Mouse (Mus musculus): ENCODE results near the gene Hs1bp3. TPM values are rescaled to one million over a fixed set of nuclear protein-coding genes. Genes with fewer than 3 reads are reported as not detected.
A peak's percentile ranks its signal among the peaks of the same experiment; 100 is the strongest.

Gene Hs1bp3
- polyA plus RNA-seq, 1 experiment from 2014 or later, result 11.1 TPM

DNA sequence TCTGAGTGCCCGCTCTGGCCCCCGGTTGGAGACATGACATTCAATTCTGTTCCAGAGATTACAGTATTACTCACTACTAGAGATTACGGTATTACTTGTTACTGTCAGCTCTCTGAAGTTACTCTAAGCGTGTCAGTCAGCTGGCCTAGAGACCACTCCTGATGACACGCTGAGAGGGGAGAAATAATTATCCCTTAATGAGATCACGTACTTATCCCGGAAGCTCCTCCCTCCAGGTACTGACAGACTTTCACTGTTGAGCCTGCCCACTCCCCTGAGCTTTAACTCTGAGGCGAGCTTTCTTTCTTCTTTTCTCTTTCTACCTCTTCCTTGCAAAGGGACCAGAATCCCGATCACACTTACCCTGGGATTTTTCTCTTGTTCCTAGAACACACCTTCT, 67.7 kb downstream of the Hs1bp3 start:
- no peak overlapping the region for H3K9ac ChIP-seq (ENCODE audit: low read length)
- H3K27me3 ChIP-seq (ENCODE audit: control insufficient read depth, insufficient read depth, low read length), result no peaks in the 10 kb centered on the region
- H3K4me2 ChIP-seq (ENCODE audit: low read length), result no peak overlapping the region
- H3K36me3 ChIP-seq (ENCODE audit: control insufficient read depth, insufficient read depth, low read length), result no peaks in the 10 kb centered on the region
- H3K4me1 ChIP-seq (ENCODE audit: control insufficient read depth in 2 of 2, insufficient read depth in 2 of 2, low read length in 2 of 2), result peaks cover 23 to 35% of the 10 kb centered on the region in 2 experiments
- H3K9me3 ChIP-seq (ENCODE audit: control insufficient read depth, low read length), result no peaks in the 10 kb centered on the region
- H3K27ac ChIP-seq (replicated peaks in 1 of 2; ENCODE audit: control insufficient read depth in 1 of 2, insufficient read depth in 1 of 2, low read depth in 2 of 2, low read length in 2 of 2), result no peak overlapping the region
- 47% methylated on average over 9 of the region's 9 CpGs for WGBS
- no peak for ATAC-seq (ENCODE audit: insufficient number of reproducible peaks, insufficient read depth, low FRiP score, low read depth)
- H3K4me3 ChIP-seq (ENCODE audit: control insufficient read depth in 1 of 2, insufficient read depth in 1 of 2, low read depth in 1 of 2, low read length in 2 of 2), result no peak overlapping the region

DNA sequence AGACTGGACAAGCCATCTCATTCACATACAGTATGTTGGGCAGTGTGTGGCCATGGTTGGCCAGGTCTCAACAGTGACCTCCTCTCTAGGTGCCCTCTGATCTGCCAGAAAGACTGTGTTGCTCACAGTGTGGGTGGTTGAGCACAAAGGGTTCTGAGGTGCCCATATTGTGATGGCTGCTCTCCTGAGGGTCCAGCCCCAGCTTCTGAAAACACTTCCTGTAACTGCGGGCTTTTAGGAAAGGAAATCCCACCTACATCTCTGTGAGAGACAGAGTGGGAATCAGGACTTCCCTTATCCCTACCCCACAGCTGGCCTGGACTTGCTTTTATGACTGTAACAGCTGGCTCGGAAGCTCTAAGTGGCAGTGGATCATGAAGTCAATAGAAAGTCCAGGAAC, 68.7 kb downstream of the Hs1bp3 start:
- no peak overlapping the region for H3K9ac ChIP-seq (ENCODE audit: low read length)
- WGBS, result 80% methylated on average over 2 of the region's 2 CpGs
- ATAC-seq (ENCODE audit: insufficient number of reproducible peaks, insufficient read depth, low FRiP score, low read depth), result no peak

DNA sequence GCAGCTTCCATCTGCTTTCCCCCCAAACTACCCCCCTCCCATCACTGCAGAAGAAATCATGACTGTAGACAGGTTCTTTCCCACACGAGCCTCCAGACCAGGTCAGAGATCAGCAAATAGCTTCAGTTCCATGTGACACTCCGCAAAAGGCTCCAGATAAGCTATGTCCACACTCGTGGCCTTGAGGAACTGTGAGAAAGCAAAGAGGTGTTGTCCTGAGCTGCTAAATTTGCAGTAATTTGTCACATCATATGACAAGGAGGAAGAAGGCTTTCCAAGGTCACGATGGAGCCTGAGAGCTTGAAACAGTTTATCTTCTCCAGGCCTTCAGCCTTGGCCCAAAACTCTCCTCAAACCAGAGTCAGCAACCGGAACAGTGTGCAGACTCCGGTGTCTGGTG, 70.6 kb downstream of the Hs1bp3 start:
- Histone ChIP-seq H3K9ac (ENCODE audit: low read length) (no peak overlapping the region), H3K4me2 (ENCODE audit: low read length) (no peak overlapping the region), H3K27ac (replicated peaks in 1 of 2; ENCODE audit: control insufficient read depth in 1 of 2, insufficient read depth in 1 of 2, low read depth in 2 of 2, low read length in 2 of 2) (no peak overlapping the region), H3K4me1 (ENCODE audit: control insufficient read depth in 2 of 2, insufficient read depth in 2 of 2, low read length in 2 of 2) (peaks cover 33 to 41% of the 10 kb centered on the region in 2 experiments), H3K27me3 (ENCODE audit: control insufficient read depth, insufficient read depth, low read length) (no peaks in the 10 kb centered on the region), H3K36me3 (ENCODE audit: control insufficient read depth, insufficient read depth, low read length) (no peaks in the 10 kb centered on the region), H3K4me3 (ENCODE audit: control insufficient read depth in 1 of 2, insufficient read depth in 1 of 2, low read depth in 1 of 2, low read length in 2 of 2) (no peak overlapping the region), H3K9me3 (ENCODE audit: control insufficient read depth, low read length) (no peaks in the 10 kb centered on the region)
- ATAC-seq (ENCODE audit: insufficient number of reproducible peaks, insufficient read depth, low FRiP score, low read depth), result no peak
- WGBS, result 44% methylated on average over 6 of the region's 6 CpGs

More for the DNA sequence above, 68.7 kb downstream of the Hs1bp3 start:
- Histone ChIP-seq H3K9me3 (ENCODE audit: control insufficient read depth, low read length) (no peaks in the 10 kb centered on the region), H3K27ac (replicated peaks in 1 of 2; ENCODE audit: control insufficient read depth in 1 of 2, insufficient read depth in 1 of 2, low read depth in 2 of 2, low read length in 2 of 2) (no peak overlapping the region), H3K27me3 (ENCODE audit: control insufficient read depth, insufficient read depth, low read length) (no peaks in the 10 kb centered on the region), H3K36me3 (ENCODE audit: control insufficient read depth, insufficient read depth, low read length) (no peaks in the 10 kb centered on the region), H3K4me1 (ENCODE audit: control insufficient read depth in 2 of 2, insufficient read depth in 2 of 2, low read length in 2 of 2) (peaks cover 33 to 45% of the 10 kb centered on the region in 2 experiments), H3K4me2 (ENCODE audit: low read length) (no peak overlapping the region), H3K4me3 (ENCODE audit: control insufficient read depth in 1 of 2, insufficient read depth in 1 of 2, low read depth in 1 of 2, low read length in 2 of 2) (no peak overlapping the region)

DNA sequence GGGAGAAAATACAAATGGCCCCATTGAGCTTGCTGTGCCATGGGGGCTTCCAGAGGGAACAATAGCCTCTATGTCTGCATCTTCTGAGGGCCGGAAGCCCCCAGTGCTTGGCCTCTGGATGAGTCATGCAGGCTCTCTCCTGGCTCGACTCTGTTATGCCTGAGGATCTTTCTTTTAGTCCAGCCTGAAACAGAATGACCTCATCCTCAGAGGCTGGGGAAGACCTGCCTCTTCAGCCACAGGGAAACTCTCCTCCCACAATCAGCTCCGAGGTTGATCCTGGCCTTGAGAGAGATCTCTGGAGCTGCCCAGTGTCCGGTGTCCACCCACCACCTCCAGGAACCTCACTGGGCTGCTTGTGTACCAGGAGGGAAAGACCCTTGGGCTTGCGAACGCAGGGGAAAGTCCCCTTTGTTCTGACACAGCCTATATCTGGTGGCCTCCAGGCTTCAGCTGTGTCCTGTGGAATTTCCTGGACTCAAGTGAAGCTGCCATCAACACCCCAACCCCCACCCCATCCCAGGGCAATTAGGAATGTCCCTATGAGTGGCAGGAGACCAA, 73.3 kb downstream of the Hs1bp3 start:
- WGBS, result 11% methylated on average over 6 of the region's 6 CpGs
- H3K4me1 ChIP-seq (ENCODE audit: control insufficient read depth in 2 of 2, insufficient read depth in 2 of 2, low read length in 2 of 2), result peaks cover 20 to 24% of the 10 kb centered on the region in 2 experiments
- H3K9ac ChIP-seq (ENCODE audit: low read length), result peak overlapping the region; percentile 22
- H3K4me2 ChIP-seq (ENCODE audit: low read length), result peak overlapping the region; percentile 16
- H3K9me3 ChIP-seq (ENCODE audit: control insufficient read depth, low read length), result no peaks in the 10 kb centered on the region
- H3K27me3 ChIP-seq (ENCODE audit: control insufficient read depth, insufficient read depth, low read length), result no peaks in the 10 kb centered on the region
- peak; percentile 79 for ATAC-seq (ENCODE audit: insufficient number of reproducible peaks, insufficient read depth, low FRiP score, low read depth)
- peak overlapping the region; percentile 80 to 90 for H3K27ac ChIP-seq (replicated peaks in 1 of 2; ENCODE audit: control insufficient read depth in 1 of 2, insufficient read depth in 1 of 2, low read depth in 2 of 2, low read length in 2 of 2)
- no peak overlapping the region for H3K4me3 ChIP-seq (ENCODE audit: control insufficient read depth in 1 of 2, insufficient read depth in 1 of 2, low read depth in 1 of 2, low read length in 2 of 2)
- no peaks in the 10 kb centered on the region for H3K36me3 ChIP-seq (ENCODE audit: control insufficient read depth, insufficient read depth, low read length)

GRCm38 (mm10) chr12:8387281-8387680, 74.0 kb downstream of the Hs1bp3 start:
- no peaks in the 10 kb centered on the region for H3K36me3 ChIP-seq (ENCODE audit: control insufficient read depth, insufficient read depth, low read length)
- no peak overlapping the region for H3K4me2 ChIP-seq (ENCODE audit: low read length)
- H3K9me3 ChIP-seq (ENCODE audit: control insufficient read depth, low read length), result no peaks in the 10 kb centered on the region
- peaks cover 20 to 24% of the 10 kb centered on the region in 2 experiments for H3K4me1 ChIP-seq (ENCODE audit: control insufficient read depth in 2 of 2, insufficient read depth in 2 of 2, low read length in 2 of 2)
- peak overlapping the region; percentile 80 to 90 for H3K27ac ChIP-seq (replicated peaks in 1 of 2; ENCODE audit: control insufficient read depth in 1 of 2, insufficient read depth in 1 of 2, low read depth in 2 of 2, low read length in 2 of 2)
- H3K4me3 ChIP-seq (ENCODE audit: control insufficient read depth in 1 of 2, insufficient read depth in 1 of 2, low read depth in 1 of 2, low read length in 2 of 2), result no peak overlapping the region
- ATAC-seq (ENCODE audit: insufficient number of reproducible peaks, insufficient read depth, low FRiP score, low read depth), result no peak
- 80% methylated on average over 1 of the region's 1 CpGs for WGBS
- no peaks in the 10 kb centered on the region for H3K27me3 ChIP-seq (ENCODE audit: control insufficient read depth, insufficient read depth, low read length)
- no peak overlapping the region for H3K9ac ChIP-seq (ENCODE audit: low read length)

GRCm38 (mm10) chr12:8388529-8389414, 75.5 kb downstream of the Hs1bp3 start:
- Histone ChIP-seq H3K4me3 (ENCODE audit: control insufficient read depth in 1 of 2, insufficient read depth in 1 of 2, low read depth in 1 of 2, low read length in 2 of 2) (no peak overlapping the region), H3K9ac (ENCODE audit: low read length) (no peak overlapping the region), H3K27ac (replicated peaks in 1 of 2; ENCODE audit: control insufficient read depth in 1 of 2, insufficient read depth in 1 of 2, low read depth in 2 of 2, low read length in 2 of 2) (no peak overlapping the region), H3K4me2 (ENCODE audit: low read length) (no peak overlapping the region), H3K4me1 (ENCODE audit: control insufficient read depth in 2 of 2, insufficient read depth in 2 of 2, low read length in 2 of 2) (peaks cover 18 to 21% of the 10 kb centered on the region in 2 experiments), H3K36me3 (ENCODE audit: control insufficient read depth, insufficient read depth, low read length) (no peaks in the 10 kb centered on the region), H3K27me3 (ENCODE audit: control insufficient read depth, insufficient read depth, low read length) (no peaks in the 10 kb centered on the region), H3K9me3 (ENCODE audit: control insufficient read depth, low read length) (no peaks in the 10 kb centered on the region)
- ATAC-seq (ENCODE audit: insufficient number of reproducible peaks, insufficient read depth, low FRiP score, low read depth), result no peak
- WGBS, result 82% methylated on average over 4 of the region's 4 CpGs

DNA sequence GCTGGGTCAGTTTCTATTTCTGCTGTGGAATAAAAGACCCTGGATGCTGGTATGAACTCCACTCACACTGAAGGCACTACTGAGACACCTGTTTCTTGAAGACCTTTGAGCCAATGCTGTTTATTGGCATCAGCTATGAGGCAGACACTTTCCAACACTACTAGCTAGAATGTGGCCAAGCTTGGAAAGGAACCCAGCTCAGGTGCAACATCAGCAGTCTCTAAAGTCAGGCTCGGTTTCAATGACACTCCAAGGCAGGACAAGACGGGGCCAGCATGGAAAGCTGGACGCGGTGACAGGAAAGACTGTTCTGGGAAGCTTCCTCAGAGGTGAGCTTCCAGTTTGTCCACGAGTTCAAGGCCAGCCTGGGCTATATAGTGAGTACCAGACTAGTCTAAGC, 80.0 kb downstream of the Hs1bp3 start:
- Histone ChIP-seq H3K36me3 (ENCODE audit: control insufficient read depth, insufficient read depth, low read length) (no peaks in the 10 kb centered on the region), H3K9ac (ENCODE audit: low read length) (no peak overlapping the region), H3K4me2 (ENCODE audit: low read length) (no peak overlapping the region), H3K27ac (replicated peaks in 1 of 2; ENCODE audit: control insufficient read depth in 1 of 2, insufficient read depth in 1 of 2, low read depth in 2 of 2, low read length in 2 of 2) (no peak overlapping the region), H3K4me1 (ENCODE audit: control insufficient read depth in 2 of 2, insufficient read depth in 2 of 2, low read length in 2 of 2) (peaks cover 4 to 8% of the 10 kb centered on the region in 2 experiments; a peak in 2 of 4 replicates), H3K9me3 (ENCODE audit: control insufficient read depth, low read length) (no peaks in the 10 kb centered on the region), H3K4me3 (ENCODE audit: control insufficient read depth in 1 of 2, insufficient read depth in 1 of 2, low read depth in 1 of 2, low read length in 2 of 2) (no peak overlapping the region), H3K27me3 (ENCODE audit: control insufficient read depth, insufficient read depth, low read length) (no peaks in the 10 kb centered on the region)
- 83% methylated on average over 5 of the region's 5 CpGs for WGBS
- ATAC-seq (ENCODE audit: insufficient number of reproducible peaks, insufficient read depth, low FRiP score, low read depth), result no peak

All from heart, embryonic 14.5 days (tissue).